Mouse (Mus musculus) embryonic facial prominence, embryonic 14.5 days (tissue): ENCODE results near the gene Uhrf1bp1l. TPM values are rescaled to one million over a fixed set of nuclear protein-coding genes. Genes with fewer than 3 reads are reported as not detected.

Experiments used
- ATAC-seq: fragments of 200-750 bp; cut with Nextera tagmentation; 2 replicates; pipeline ENCODE4 v1.8.0; 2017; ENCODE audit warnings: low read depth, moderate number of reproducible peaks, moderate TSS enrichment
- DNase-seq: peaks from one replicate; pipeline ENCODE4 v3.0.0-alpha.2; 2015; ENCODE audit warnings: low spot score
- H3K27ac ChIP-seq: fragments of 300-500 bp; sonication (generic); replicated peaks from 2 replicates; pipeline ENCODE4 v1.5.1; 2014; ENCODE audit warnings: low read depth, mild to moderate bottlenecking, low read length, moderate library complexity
- H3K27me3 ChIP-seq: fragments of 300-500 bp; sonication (generic); replicated peaks from 2 replicates; pipeline ENCODE4 v1.6.1; 2014; ENCODE audit warnings: low read length; ENCODE audit not compliant: control insufficient read depth, insufficient read depth
- H3K36me3 ChIP-seq: fragments of 300-500 bp; sonication (generic); 2 replicates; pipeline ENCODE4 v1.6.1; 2014; ENCODE audit warnings: low read length, mixed read lengths; ENCODE audit not compliant: control insufficient read depth, insufficient read depth
- H3K4me1 ChIP-seq: fragments of 300-500 bp; sonication (generic); 2 replicates; pipeline ENCODE4 v1.6.1; 2014; ENCODE audit warnings: antibody characterized with exemption, low read length; ENCODE audit not compliant: control insufficient read depth, insufficient read depth
- H3K4me2 ChIP-seq: fragments of 300-500 bp; sonication (generic); 2 replicates; pipeline ENCODE4 v1.6.1; 2014; ENCODE audit warnings: low read depth, mild to moderate bottlenecking, low read length, moderate library complexity, mixed read lengths
- H3K4me3 ChIP-seq: fragments of 300-500 bp; sonication (generic); 2 replicates; pipeline ENCODE4 v1.5.1; 2014; ENCODE audit warnings: low read depth, mild to moderate bottlenecking, low read length
- H3K9ac ChIP-seq: fragments of 300-500 bp; sonication (generic); 2 replicates; pipeline ENCODE4 v1.6.1; 2014; ENCODE audit warnings: low read depth, mild to moderate bottlenecking, low read length, moderate library complexity, mixed read lengths
- H3K9me3 ChIP-seq: fragments of 300-500 bp; sonication (generic); 2 replicates; pipeline ENCODE4 v1.6.1; 2016; ENCODE audit warnings: low read length; ENCODE audit not compliant: control insufficient read depth
- WGBS: fragments of 180-500 bp; shearing (Covaris S2); extraction: QIAGEN DNeasy Blood & Tissue Kit; methylation state at CpG from one replicate; pipeline ENCODE4 v1.1.7; 2014; 5-methylcytosine and 5-hydroxymethylcytosine counted together
- polyA plus RNA-seq: library from polyadenylated mRNA; unstranded; fragments of >200 nt; fragmentation: Nextera tagmentation; extraction: Ambion mirVana; gene quantifications from 2 replicates; pipeline ENCODE4 v1.2.1, GENCODE M21; 2014

Gene Uhrf1bp1l
- polyA plus RNA-seq, 1 experiment from 2014 or later = 19.6 TPM

DNA sequence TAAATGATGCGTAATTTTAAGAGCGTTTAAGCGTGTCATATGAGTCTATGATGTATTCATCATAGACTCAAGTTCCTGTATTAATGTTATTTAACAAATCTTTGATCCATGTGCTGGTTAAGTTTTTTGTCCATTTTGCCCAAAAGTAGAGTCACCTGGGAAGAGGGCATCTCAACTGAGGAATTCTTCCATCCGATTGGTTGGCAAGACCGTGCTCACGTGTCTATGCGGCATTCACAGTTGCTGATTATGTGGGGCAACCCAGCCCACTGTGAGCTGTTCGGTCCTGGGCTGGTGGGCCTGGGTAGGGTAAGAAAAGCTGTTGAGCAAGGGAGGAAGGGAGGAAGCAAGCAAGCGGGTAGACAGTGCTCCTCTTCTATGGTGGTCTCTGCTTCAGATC, 6.4 kb upstream of the Uhrf1bp1l start:
- no peaks in the 10 kb centered on the region for H3K36me3 ChIP-seq
- no peaks in the 10 kb centered on the region for H3K4me1 ChIP-seq
- 91% methylated on average over 9 of the region's 9 CpGs for WGBS
- H3K27ac ChIP-seq = no peak overlapping the region
- no peak overlapping the region for H3K4me3 ChIP-seq
- ATAC-seq (no peak), DNase-seq (no peak)
- no peaks in the 10 kb centered on the region for H3K27me3 ChIP-seq
- H3K9ac ChIP-seq = no peak overlapping the region
- no peaks in the 10 kb centered on the region for H3K9me3 ChIP-seq
- H3K4me2 ChIP-seq = no peak overlapping the region

DNA sequence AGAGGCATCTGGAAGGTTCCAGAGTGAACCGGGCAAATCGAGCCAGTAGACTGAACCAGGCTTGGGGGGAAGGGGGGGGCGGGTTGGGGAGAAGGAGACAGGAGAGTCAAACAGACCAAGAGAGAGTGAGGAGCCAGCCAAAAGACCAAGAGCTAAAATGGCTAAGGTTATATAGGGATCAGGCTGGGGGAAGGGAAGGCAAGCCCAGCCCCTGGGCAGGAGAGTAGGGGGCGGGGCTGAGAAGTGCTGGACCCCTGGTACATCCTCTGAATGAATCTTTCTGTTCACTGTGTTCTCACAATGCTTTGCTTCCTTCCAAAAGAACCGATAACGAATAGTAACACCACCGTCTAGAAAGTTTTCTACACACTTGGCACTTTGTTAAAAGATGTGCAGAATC, 5.1 kb upstream of the Uhrf1bp1l start:
- no peak overlapping the region for H3K4me3 ChIP-seq
- H3K27ac ChIP-seq = no peak overlapping the region
- no peak overlapping the region for H3K4me2 ChIP-seq
- no peaks in the 10 kb centered on the region for H3K4me1 ChIP-seq
- no peak overlapping the region for H3K9ac ChIP-seq
- no peaks in the 10 kb centered on the region for H3K36me3 ChIP-seq
- DNase-seq (no peak), ATAC-seq (no peak)
- WGBS = 56% methylated on average over 7 of the region's 7 CpGs
- H3K9me3 ChIP-seq = no peaks in the 10 kb centered on the region
- H3K27me3 ChIP-seq = no peaks in the 10 kb centered on the region

DNA sequence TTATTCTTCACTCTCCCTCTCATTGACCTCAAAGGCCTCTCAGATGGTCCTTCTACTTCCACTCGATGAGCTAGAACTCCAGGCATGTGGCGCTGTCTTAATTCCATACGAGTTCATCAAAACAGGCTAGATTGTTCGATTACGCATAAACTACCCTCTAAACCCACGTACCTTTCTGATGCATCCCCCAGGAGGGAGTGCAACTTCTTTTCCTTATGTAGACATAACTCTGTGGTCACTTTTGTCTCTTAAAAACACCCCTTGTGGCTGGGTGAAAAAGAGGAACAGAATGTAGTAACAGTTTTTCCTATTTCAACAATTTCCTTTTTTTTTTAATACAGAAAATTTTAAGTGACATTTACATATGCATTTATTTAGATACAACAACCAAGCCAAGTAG, 3.8 kb upstream of the Uhrf1bp1l start:
- 84% methylated on average over 6 of the region's 6 CpGs for WGBS
- H3K4me1 ChIP-seq = no peaks in the 10 kb centered on the region
- H3K36me3 ChIP-seq = no peaks in the 10 kb centered on the region
- H3K4me2 ChIP-seq = no peak overlapping the region
- ATAC-seq = no peak
- H3K9ac ChIP-seq = no peak overlapping the region
- H3K27ac ChIP-seq = no peak overlapping the region
- H3K4me3 ChIP-seq = no peak overlapping the region
- no peaks in the 10 kb centered on the region for H3K27me3 ChIP-seq
- DNase-seq = no peak
- H3K9me3 ChIP-seq = no peaks in the 10 kb centered on the region

DNA sequence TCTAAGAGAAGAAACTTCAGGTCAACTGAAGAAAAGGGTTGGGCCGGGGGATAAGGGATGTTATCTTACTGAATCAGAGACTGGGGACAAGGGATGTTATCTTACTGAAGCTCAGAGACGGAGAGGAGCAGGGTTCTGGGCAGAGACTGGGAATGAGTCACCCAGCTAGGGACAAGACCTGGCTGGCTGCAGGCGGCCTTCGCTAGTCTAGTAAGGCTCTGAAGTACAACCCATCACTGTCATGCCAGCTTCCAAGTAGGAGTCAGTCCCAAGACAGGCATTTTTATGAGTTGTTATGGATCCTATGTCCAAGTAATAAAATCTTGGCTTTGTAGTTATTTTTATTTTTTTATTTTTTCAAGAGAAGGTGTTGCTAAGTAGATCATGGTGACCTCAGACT, 1.5 kb upstream of the Uhrf1bp1l start:
- no peaks in the 10 kb centered on the region for H3K9me3 ChIP-seq
- H3K4me2 ChIP-seq = no peak overlapping the region
- no peaks in the 10 kb centered on the region for H3K36me3 ChIP-seq
- ATAC-seq (no peak), DNase-seq (no peak)
- H3K4me1 ChIP-seq = peaks cover 4% of the 10 kb centered on the region; the same call in 1 of the 2 replicates
- H3K27ac ChIP-seq = no peak overlapping the region
- H3K9ac ChIP-seq = no peak overlapping the region
- H3K4me3 ChIP-seq = no peak overlapping the region
- WGBS = 86% methylated on average over 4 of the region's 4 CpGs
- no peaks in the 10 kb centered on the region for H3K27me3 ChIP-seq

DNA sequence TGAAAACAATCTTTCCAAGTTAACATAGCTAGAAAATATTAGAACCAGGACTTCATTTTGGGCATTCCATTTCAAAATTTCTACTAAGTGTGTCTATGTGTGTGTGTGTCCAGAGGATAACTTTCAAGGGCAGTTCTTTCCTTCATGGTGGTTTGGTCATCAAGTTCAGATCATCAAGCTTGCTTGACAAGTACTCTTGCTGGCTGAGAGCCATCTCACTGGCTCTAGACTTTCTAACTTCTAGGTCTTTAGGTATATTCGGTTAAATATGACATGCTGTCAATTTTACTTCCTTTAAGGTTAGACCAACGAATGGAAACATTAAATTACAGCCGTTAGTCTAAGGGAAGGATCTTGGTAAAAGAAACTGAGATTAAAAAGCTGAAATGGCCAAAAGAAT, 450 bp upstream of the Uhrf1bp1l start:
- H3K4me1 ChIP-seq = peaks cover 4% of the 10 kb centered on the region; the same call in 1 of the 2 replicates
- no peak overlapping the region for H3K9ac ChIP-seq
- DNase-seq (no peak), ATAC-seq (no peak)
- peak overlapping the region; percentile 72 for H3K4me2 ChIP-seq
- H3K27ac ChIP-seq = no peak overlapping the region
- peak overlapping the region; percentile 69 for H3K4me3 ChIP-seq
- H3K9me3 ChIP-seq = no peaks in the 10 kb centered on the region
- no peaks in the 10 kb centered on the region for H3K27me3 ChIP-seq
- WGBS = 24% methylated on average over 3 of the region's 3 CpGs
- H3K36me3 ChIP-seq = no peaks in the 10 kb centered on the region

DNA sequence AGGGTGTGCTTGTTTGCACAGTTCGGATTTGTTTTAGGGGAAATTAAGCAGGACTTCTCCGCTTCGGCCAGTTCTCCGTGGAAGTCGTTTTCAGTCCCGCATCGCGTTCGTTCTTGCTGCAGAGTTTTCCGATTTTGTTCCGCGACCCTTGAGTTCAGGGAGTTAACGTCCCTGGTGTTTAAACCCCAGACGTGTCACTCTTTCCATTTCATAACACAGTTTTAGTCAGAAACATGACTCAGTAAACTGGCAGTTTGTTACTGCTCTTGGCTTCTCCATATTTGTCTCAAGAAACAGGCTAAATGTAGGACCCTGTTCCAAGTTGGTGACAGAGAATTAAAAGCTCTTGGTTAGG, 852 bp downstream of the Uhrf1bp1l start:
- WGBS = under 1% methylated on average over 14 of the region's 14 CpGs
- no peak for ATAC-seq

DNA sequence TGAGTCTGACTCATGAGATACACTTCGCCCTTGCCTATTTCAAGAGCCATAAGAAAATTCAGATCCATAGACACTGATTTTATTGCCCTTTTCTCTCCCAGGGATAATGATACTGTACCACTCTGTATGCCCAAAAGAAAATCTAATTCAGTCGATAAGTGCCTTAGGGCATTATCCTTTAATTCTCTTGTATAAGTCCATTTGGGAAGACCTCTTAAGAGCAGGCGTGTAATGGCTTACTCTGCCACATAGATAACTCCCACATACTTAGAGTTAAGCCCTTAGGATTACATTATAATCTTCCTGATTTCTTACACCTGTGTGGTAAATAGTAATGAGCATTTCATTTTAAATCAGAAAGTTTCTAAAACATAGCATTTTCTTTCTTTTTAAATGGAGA, 1.8 kb downstream of the Uhrf1bp1l start:
- ATAC-seq (no peak), DNase-seq (no peak)
- Histone ChIP-seq H3K9ac (no peak overlapping the region), H3K4me1 (peaks cover 4% of the 10 kb centered on the region; the same call in 1 of the 2 replicates), H3K27ac (no peak overlapping the region), H3K9me3 (no peaks in the 10 kb centered on the region), H3K27me3 (no peaks in the 10 kb centered on the region), H3K4me2 (0 out of 2 replicates have a peak overlapping the region, but pooled peaks have one; percentile 7), H3K36me3 (no peaks in the 10 kb centered on the region), H3K4me3 (no peak overlapping the region)
- WGBS = 72% methylated on average over 3 of the region's 3 CpGs

More for the DNA sequence above, 852 bp downstream of the Uhrf1bp1l start:
- Histone ChIP-seq H3K9ac (peak overlapping the region; percentile 77), H3K27me3 (no peaks in the 10 kb centered on the region), H3K4me2 (peak overlapping the region; percentile 72), H3K4me1 (peaks cover 4% of the 10 kb centered on the region; the same call in 1 of the 2 replicates), H3K27ac (peak overlapping the region; percentile 86; the same call in 1 of the 2 replicates), H3K4me3 (peak overlapping the region; percentile 69), H3K36me3 (no peaks in the 10 kb centered on the region), H3K9me3 (no peaks in the 10 kb centered on the region)
- peak; percentile 16 for DNase-seq

DNA sequence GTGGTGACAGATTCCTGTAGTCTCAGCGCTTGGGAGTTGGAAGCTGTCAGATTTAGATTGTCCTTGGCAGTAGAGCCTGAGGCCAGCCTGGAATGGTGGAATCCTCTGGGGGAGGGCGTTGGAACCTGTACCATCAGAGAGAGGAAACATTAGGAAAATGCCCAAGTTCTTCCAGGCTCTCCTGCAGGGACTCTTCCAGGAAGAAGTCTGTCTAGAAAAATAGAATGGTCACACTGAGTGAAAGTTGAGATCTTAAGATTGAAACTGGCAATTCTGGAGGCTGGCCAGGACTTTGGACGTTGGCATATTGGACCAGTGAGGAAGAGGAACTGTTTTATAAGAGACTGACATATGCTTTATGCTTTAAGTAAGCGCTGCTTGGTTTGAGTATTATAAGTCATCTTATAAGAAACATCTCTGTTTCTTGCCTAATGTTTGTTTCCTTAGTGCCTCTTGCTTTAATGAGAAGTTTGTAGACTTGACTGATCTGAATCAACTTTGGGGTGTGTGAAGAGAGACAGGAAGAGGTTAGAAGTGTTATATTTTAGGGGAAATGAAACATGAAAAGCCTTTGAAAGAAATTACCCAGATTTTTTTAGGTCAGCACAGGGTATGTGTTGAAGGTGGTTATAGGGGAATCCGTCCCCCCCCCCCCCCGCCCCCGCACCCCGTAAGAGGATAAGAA, 2.6 kb downstream of the Uhrf1bp1l start:
- no peaks in the 10 kb centered on the region for H3K36me3 ChIP-seq
- WGBS = 83% methylated on average over 8 of the region's 8 CpGs
- H3K9me3 ChIP-seq = no peaks in the 10 kb centered on the region
- H3K27ac ChIP-seq = no peak overlapping the region
- ATAC-seq (no peak), DNase-seq (no peak)
- H3K4me1 ChIP-seq = peaks cover 4% of the 10 kb centered on the region; the same call in 1 of the 2 replicates
- no peak overlapping the region for H3K9ac ChIP-seq
- H3K27me3 ChIP-seq = no peaks in the 10 kb centered on the region
- no peak overlapping the region for H3K4me2 ChIP-seq
- H3K4me3 ChIP-seq = no peak overlapping the region

DNA sequence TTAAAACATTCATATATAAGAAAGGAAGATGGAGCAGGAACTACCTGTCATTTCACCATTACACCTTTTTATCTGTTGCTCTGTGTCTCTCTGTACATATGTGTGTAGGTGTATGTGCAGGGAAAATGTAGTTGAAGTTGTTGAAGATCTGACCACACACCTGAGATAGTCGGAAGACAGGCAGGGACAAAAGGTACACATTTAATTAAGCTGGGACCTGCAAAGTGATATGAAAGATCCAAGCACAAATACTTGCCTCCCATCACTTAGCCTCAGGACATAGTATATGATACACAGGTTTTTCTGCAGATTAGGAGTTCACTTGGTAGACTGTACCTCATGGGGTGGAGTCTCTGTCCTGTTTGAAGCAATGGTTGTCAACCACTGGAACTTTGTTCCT, 3.1 kb downstream of the Uhrf1bp1l start:
- DNase-seq = no peak

More for the DNA sequence above, 3.1 kb downstream of the Uhrf1bp1l start:
- Histone ChIP-seq H3K4me3 (no peak overlapping the region), H3K9ac (no peak overlapping the region), H3K36me3 (no peaks in the 10 kb centered on the region), H3K27ac (no peak overlapping the region), H3K4me1 (peaks cover 4% of the 10 kb centered on the region; the same call in 1 of the 2 replicates), H3K27me3 (no peaks in the 10 kb centered on the region), H3K9me3 (no peaks in the 10 kb centered on the region), H3K4me2 (no peak overlapping the region)
- 89% methylated on average over 1 of the region's 1 CpGs for WGBS
- ATAC-seq = no peak
